Mouse (Mus musculus): ENCODE results near the gene Adamts6. TPM values are rescaled to one million over a fixed set of nuclear protein-coding genes. Genes with fewer than 3 reads are reported as not detected.

Adamts6 gene
- total and polyA plus RNA-seq, 3 experiments, result 1.00 to 4.0 (median 1.7) TPM

- no peak for DNase-seq
Measured at GRCm38 (mm10) chr13:104516766-104517364, 229.2 kb downstream of the Adamts6 start.

GRCm38 (mm10) chr13:104517638-104518311 is 230.1 kb downstream of the Adamts6 start:
- DNase-seq, result no peak

GRCm38 (mm10) chr13:104518312-104519005 is 230.8 kb downstream of the Adamts6 start:
- DNase-seq, result peak; percentile 92

DNA sequence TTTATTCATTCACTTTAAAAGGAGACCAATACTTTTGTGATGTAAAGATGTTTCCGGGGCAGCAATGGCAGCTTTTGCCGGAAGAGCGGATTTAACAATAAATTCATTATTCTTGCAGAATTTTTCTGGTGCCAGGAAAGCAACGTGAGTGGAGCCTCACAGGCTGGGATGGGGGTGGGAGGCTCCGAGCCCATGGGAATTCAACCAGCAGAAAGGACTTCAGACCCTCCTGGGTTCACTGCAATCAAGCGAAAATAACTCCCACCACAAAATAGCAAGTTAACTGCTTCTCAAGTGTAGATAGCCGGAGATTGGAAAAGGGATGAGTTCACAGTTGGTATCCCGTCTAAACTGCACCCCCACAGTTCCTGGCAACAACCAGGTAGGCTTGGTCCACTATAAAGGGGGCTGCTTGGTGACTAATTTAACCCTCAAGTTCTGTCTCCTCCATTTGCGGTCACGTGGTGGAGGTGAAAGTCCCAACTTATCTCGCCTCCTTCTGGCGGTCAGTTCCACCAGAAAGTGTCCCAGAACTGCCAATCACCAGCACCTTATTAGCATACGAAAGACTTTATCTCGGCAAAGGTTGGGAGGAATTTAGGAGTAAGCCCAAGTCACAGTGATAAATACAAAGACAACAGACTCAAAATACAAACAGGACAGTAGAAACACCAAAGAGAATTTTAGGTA is 231.5 kb downstream of the Adamts6 start:
- DNase-seq, result no peak

DNA sequence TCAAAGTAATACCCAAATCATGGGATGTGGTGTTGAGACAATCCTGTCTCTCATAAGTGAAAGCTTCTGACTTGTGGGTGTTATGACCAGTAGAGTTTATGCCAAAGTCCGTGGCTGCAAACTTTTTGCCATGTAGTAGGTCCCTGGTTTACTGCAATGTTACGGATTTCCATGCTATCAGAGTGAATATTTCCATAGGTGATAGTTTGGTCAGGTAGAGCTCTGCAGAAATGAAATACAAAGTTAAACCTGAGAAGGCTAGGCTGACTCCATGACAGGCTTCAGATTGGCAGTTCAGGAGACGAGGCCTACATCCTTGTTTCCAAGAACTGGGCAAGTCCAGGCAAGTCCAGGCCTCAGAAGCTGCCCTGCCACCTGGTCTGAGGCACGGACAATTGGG is 232.3 kb downstream of the Adamts6 start:
- no peak for DNase-seq

DNA sequence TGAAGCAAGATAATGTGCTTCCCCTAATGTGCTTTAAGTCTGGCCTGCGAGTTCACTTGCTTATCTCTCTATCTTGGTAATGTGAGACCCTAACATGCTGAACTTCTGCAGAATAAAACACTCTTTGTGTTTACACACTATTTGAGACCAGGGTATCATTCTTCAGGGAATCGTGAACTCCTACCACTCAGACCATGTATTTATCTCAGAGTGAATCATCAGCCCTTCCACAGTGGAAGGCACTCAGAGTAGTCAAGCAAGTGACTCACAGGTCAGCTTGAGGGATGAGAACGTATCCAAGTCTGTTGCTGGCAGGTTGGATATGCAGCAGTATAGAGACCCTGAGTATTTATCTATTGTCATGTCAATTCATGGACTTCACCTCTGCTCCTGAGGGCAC is 232.8 kb downstream of the Adamts6 start:
- DNase-seq, result no peak

- no peak for DNase-seq
Measured at GRCm38 (mm10) chr13:104521532-104521931, 233.9 kb downstream of the Adamts6 start.

GRCm38 (mm10) chr13:104525656-104526055 is 238.0 kb downstream of the Adamts6 start:
- DNase-seq, result no peak

- no peak for DNase-seq
Measured at GRCm38 (mm10) chr13:104529238-104529637, 241.6 kb downstream of the Adamts6 start.

- no peak for DNase-seq
Measured at GRCm38 (mm10) chr13:104531841-104532240, 244.2 kb downstream of the Adamts6 start.

GRCm38 (mm10) chr13:104532723-104533122 is 245.1 kb downstream of the Adamts6 start:
- no peak for DNase-seq

GRCm38 (mm10) chr13:104533806-104534495 is 246.3 kb downstream of the Adamts6 start:
- no peak for DNase-seq

GRCm38 (mm10) chr13:104540861-104541398 is 253.3 kb downstream of the Adamts6 start:
- DNase-seq, result no peak

- no peak for DNase-seq
Measured at GRCm38 (mm10) chr13:104542123-104542758, 254.6 kb downstream of the Adamts6 start.

DNA sequence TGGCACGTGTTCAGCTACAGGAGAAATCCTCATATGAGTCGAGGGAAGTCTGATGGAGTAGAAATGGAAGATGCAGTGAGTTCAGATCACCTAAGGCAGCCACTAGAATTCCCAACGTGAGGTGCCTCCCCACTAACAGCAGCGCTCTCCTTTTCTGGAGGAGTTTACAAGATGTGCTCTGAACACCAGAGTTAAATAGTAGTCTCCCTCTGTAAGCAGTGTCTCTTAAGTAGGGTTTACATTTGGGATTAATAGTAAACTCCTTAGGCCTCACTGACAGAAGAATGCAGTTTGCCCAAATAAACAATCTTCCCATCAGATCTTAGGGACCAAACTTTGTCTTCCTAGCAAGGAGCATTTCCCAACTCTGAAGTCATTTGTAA is 255.1 kb downstream of the Adamts6 start:
- DNase-seq, result no peak

Other genes with a start within 250 kb of the Adamts6 start
- 10 to 100 TPM; 19.5 to 20.2 TPM for gene Nln, start 178.2 kb upstream of the Adamts6 start, total RNA-seq (2021)
- 9.4 and 9.7 TPM in 2 replicates for gene Nln, start 178.2 kb upstream of the Adamts6 start, polyA plus RNA-seq (2012; rRNA removed)
- gene Sgtb, start 178.1 kb upstream of the Adamts6 start, total RNA-seq (2021), result 1 to 10 TPM; 8.7 to 9.2 TPM
- gene Sgtb, start 178.1 kb upstream of the Adamts6 start, polyA plus RNA-seq (2012; rRNA removed), result 0.83 and 1.0 TPM in 2 replicates
- gene Trappc13, start 109.4 kb upstream of the Adamts6 start, total RNA-seq (2021), result 10 to 100 TPM; 57.8 to 61.8 TPM
- gene Trappc13, start 109.4 kb upstream of the Adamts6 start, polyA plus RNA-seq (2012; rRNA removed), result 2.6 and 5.3 TPM in 2 replicates
- 10 to 100 TPM; 12.6 to 20.2 TPM for gene Trim23, start 109.0 kb upstream of the Adamts6 start, total RNA-seq (2021)
- gene Trim23, start 109.0 kb upstream of the Adamts6 start, polyA plus RNA-seq (2012; rRNA removed), result 0.56 and 0.67 TPM in 2 replicates
- gene Cenpk, start 59.2 kb upstream of the Adamts6 start, total RNA-seq (2021), result 1 to 10 TPM; 1.5 to 1.9 TPM
- gene Cenpk, start 59.2 kb upstream of the Adamts6 start, polyA plus RNA-seq (2012; rRNA removed), result 0.12 and 0.21 TPM in 2 replicates
- gene Ppwd1, start 59.0 kb upstream of the Adamts6 start, total RNA-seq (2021), result 10 to 100 TPM; 12.7 to 14.2 TPM
- gene Ppwd1, start 59.0 kb upstream of the Adamts6 start, polyA plus RNA-seq (2012; rRNA removed), result 0.24 and 0.44 TPM in 2 replicates

Measured in adrenal gland, adult 2 months (tissue).